In genomic region chr4:108835496-108835895, GRCm38 (mm10) we compare ENCODE assay signal across 8 mouse cellular contexts. TPM values are rescaled to one million over a fixed set of nuclear protein-coding genes. Genes with fewer than 3 reads are reported as not detected.
DNase-seq lines count a peak whose midpoint lies in the region; ATAC-seq and TF ChIP-seq lines count a peak whose summit lies in the region.

No protein-coding gene starts in this region.

- H3K27me3 ChIP-seq in heart, embryonic 10.5 days (ENCODE audit: insufficient read depth, poor library complexity, severe bottlenecking), result no peaks in the 10 kb centered on the region
- no peaks in the 10 kb centered on the region for H3K27me3 ChIP-seq in forebrain, embryonic 13.5 days
- H3K27me3 ChIP-seq in liver, embryonic 14.5 days (ENCODE audit: control insufficient read depth, insufficient read depth, low read length), result no peaks in the 10 kb centered on the region

- H3K27ac ChIP-seq in heart, embryonic 10.5 days, result peak overlapping the region; percentile 100
- peak overlapping the region; percentile 100 for H3K27ac ChIP-seq in forebrain, embryonic 13.5 days
- H3K27ac ChIP-seq in liver, embryonic 14.5 days, result no peak overlapping the region

- peaks cover 3% of the 10 kb centered on the region for H3K36me3 ChIP-seq in heart, embryonic 10.5 days
- H3K36me3 ChIP-seq in forebrain, embryonic 13.5 days (ENCODE audit: poor library complexity, severe bottlenecking), result peaks cover 3% of the 10 kb centered on the region; the same call in 1 of the 2 replicates
- H3K36me3 ChIP-seq in liver, embryonic 14.5 days (replicated peaks; ENCODE audit: control insufficient read depth, insufficient read depth, low read depth), result no peaks in the 10 kb centered on the region

- H3K9me3 ChIP-seq in heart, embryonic 10.5 days, result no peaks in the 10 kb centered on the region
- no peaks in the 10 kb centered on the region for H3K9me3 ChIP-seq in forebrain, embryonic 13.5 days (replicated peaks)
- no peaks in the 10 kb centered on the region for H3K9me3 ChIP-seq in liver, embryonic 14.5 days (ENCODE audit: control insufficient read depth, low read length)

- peaks cover 29% of the 10 kb centered on the region for H3K4me1 ChIP-seq in heart, embryonic 10.5 days
- peaks cover 39% of the 10 kb centered on the region for H3K4me1 ChIP-seq in forebrain, embryonic 13.5 days
- H3K4me1 ChIP-seq in liver, embryonic 14.5 days (replicated peaks; ENCODE audit: control insufficient read depth in 2 of 2, insufficient read depth in 2 of 2, low read length in 1 of 2), result peaks cover 7 to 15% of the 10 kb centered on the region in 2 experiments

- TF ChIP-seq CTCF in liver, embryonic 14.5 days (IDR thresholded peaks at IDR 0.05; ENCODE audit: low read depth), result no peak

- H3K9ac ChIP-seq in forebrain, embryonic 13.5 days, result peak overlapping the region; percentile 80
- H3K9ac ChIP-seq in liver, embryonic 14.5 days (replicated peaks), result peak overlapping the region; percentile 79

- ATAC-seq in forebrain, embryonic 13.5 days, result no peak
- ATAC-seq in liver, embryonic 14.5 days (ENCODE audit: insufficient read depth), result no peak

- H3K4me3 ChIP-seq in heart, embryonic 10.5 days, result peak overlapping the region; percentile 99
- peak overlapping the region; percentile 77 for H3K4me3 ChIP-seq in forebrain, embryonic 13.5 days
- H3K4me3 ChIP-seq in liver, embryonic 14.5 days (ENCODE audit: insufficient read depth in 1 of 2, low read depth in 2 of 2, low read length in 2 of 2), result peak overlapping the region; percentile 85 to 98

- 68% methylated on average over 3 of the region's 3 CpGs for WGBS in heart, embryonic 10.5 days
- 73% methylated on average over 3 of the region's 3 CpGs for WGBS in forebrain, embryonic 13.5 days
- 57% methylated on average over 3 of the region's 3 CpGs for WGBS in liver, embryonic 14.5 days (ENCODE audit: insufficient replicate concordance)

- peak overlapping the region; percentile 72 for H3K4me2 ChIP-seq in forebrain, embryonic 13.5 days
- H3K4me2 ChIP-seq in liver, embryonic 14.5 days (ENCODE audit: low read depth), result peak overlapping the region; percentile 94

- DNase-seq in heart, embryonic 10.5 days (ENCODE audit: low spot score), result no peak
- no peak for DNase-seq in heart, adult 9 months (ENCODE audit: low spot score in 2 of 2)
- peak; percentile 15 for DNase-seq in CD4-positive helper T cell, adult 2 months (ENCODE audit: low read depth, low spot score)
- no peak for DNase-seq in liver, embryonic 14.5 days (ENCODE audit: low read depth in 3 of 3, low spot score in 3 of 3)
- no peak for DNase-seq in T-cell, adult 2 months (ENCODE audit: low spot score)
- DNase-seq in urinary bladder, adult 2 months (ENCODE audit: low spot score), result no peak
- DNase-seq in yolk sac, embryonic 10.5 days (ENCODE audit: low spot score), result no peak

- TF ChIP-seq EP300 in liver, embryonic 14.5 days (IDR thresholded peaks at IDR 0.05; ENCODE audit: low read depth), result no peak

RNA-seq across cellular contexts. Expression of gene Txndc12, which starts 1.1 kb away (rescaled TPM):
- 101 and 106 TPM in 2 replicates for polyA plus RNA-seq in heart, embryonic 10.5 days (2016; fragmentation: Nextera tagmentation; extraction: Ambion mirVana)
- polyA plus RNA-seq in forebrain, embryonic 13.5 days (2015; fragmentation: Nextera tagmentation; extraction: Ambion mirVana), result 89.6 and 92.8 TPM in 2 replicates
- 7.8 and 12.4 TPM in 2 replicates for polyA plus RNA-seq in liver, embryonic 14.5 days (2012; rRNA removed)
- polyA plus RNA-seq in liver, embryonic 14.5 days (2014; fragmentation: Nextera tagmentation; extraction: Ambion mirVana), result 25.1 and 26.3 TPM in 2 replicates
- polyA plus RNA-seq in urinary bladder, adult 2 months (2012; rRNA removed), result 41.7 and 46.7 TPM in 2 replicates

RNA-seq across cellular contexts. Expression of gene Btf3l4, which starts 2.1 kb away (rescaled TPM):
- 160 and 165 TPM in 2 replicates for polyA plus RNA-seq in heart, embryonic 10.5 days (2016; fragmentation: Nextera tagmentation; extraction: Ambion mirVana)
- 256 and 275 TPM in 2 replicates for polyA plus RNA-seq in forebrain, embryonic 13.5 days (2015; fragmentation: Nextera tagmentation; extraction: Ambion mirVana)
- 11.1 and 22.1 TPM in 2 replicates for polyA plus RNA-seq in liver, embryonic 14.5 days (2012; rRNA removed)
- polyA plus RNA-seq in liver, embryonic 14.5 days (2014; fragmentation: Nextera tagmentation; extraction: Ambion mirVana), result 47.6 and 49.4 TPM in 2 replicates
- 80.4 and 89.7 TPM in 2 replicates for polyA plus RNA-seq in urinary bladder, adult 2 months (2012; rRNA removed)

RNA-seq across cellular contexts. Expression of gene Kti12, which starts 12.1 kb away (rescaled TPM):
- polyA plus RNA-seq in heart, embryonic 10.5 days (2016; fragmentation: Nextera tagmentation; extraction: Ambion mirVana), result 38.5 and 57.3 TPM in 2 replicates
- 35.1 and 38.5 TPM in 2 replicates for polyA plus RNA-seq in forebrain, embryonic 13.5 days (2015; fragmentation: Nextera tagmentation; extraction: Ambion mirVana)
- polyA plus RNA-seq in liver, embryonic 14.5 days (2012; rRNA removed), result 25.4 and 29.9 TPM in 2 replicates
- 38.0 and 41.0 TPM in 2 replicates for polyA plus RNA-seq in liver, embryonic 14.5 days (2014; fragmentation: Nextera tagmentation; extraction: Ambion mirVana)
- polyA plus RNA-seq in urinary bladder, adult 2 months (2012; rRNA removed), result 22.8 and 26.0 TPM in 2 replicates

RNA-seq across cellular contexts. Expression of gene A730015C16Rik, which starts 12.9 kb away (rescaled TPM):
- 1.2 and 1.4 TPM in 2 replicates for polyA plus RNA-seq in heart, embryonic 10.5 days (2016; fragmentation: Nextera tagmentation; extraction: Ambion mirVana)
- 1.4 and 1.7 TPM in 2 replicates for polyA plus RNA-seq in forebrain, embryonic 13.5 days (2015; fragmentation: Nextera tagmentation; extraction: Ambion mirVana)
- polyA plus RNA-seq in liver, embryonic 14.5 days (2012; rRNA removed), result 0.10 TPM in 1 of 2 replicates, not detected in the other
- polyA plus RNA-seq in liver, embryonic 14.5 days (2014; fragmentation: Nextera tagmentation; extraction: Ambion mirVana), result 0.23 TPM in 1 of 2 replicates, not detected in the other
- 0.15 TPM in 1 of 2 replicates, not detected in the other for polyA plus RNA-seq in urinary bladder, adult 2 months (2012; rRNA removed)

RNA-seq across cellular contexts. Expression of gene Rab3b, which starts 43.4 kb away (rescaled TPM):
- 10.6 and 15.7 TPM in 2 replicates for polyA plus RNA-seq in heart, embryonic 10.5 days (2016; fragmentation: Nextera tagmentation; extraction: Ambion mirVana)
- 38.0 and 54.1 TPM in 2 replicates for polyA plus RNA-seq in forebrain, embryonic 13.5 days (2015; fragmentation: Nextera tagmentation; extraction: Ambion mirVana)
- 0.98 and 1.3 TPM in 2 replicates for polyA plus RNA-seq in liver, embryonic 14.5 days (2012; rRNA removed)
- 1.2 and 2.2 TPM in 2 replicates for polyA plus RNA-seq in liver, embryonic 14.5 days (2014; fragmentation: Nextera tagmentation; extraction: Ambion mirVana)
- 3.1 and 3.3 TPM in 2 replicates for polyA plus RNA-seq in urinary bladder, adult 2 months (2012; rRNA removed)
